Mouse (Mus musculus): ENCODE measurements around the gene Naglu. TPM values are rescaled to one million over a fixed set of nuclear protein-coding genes. Genes with fewer than 3 reads are reported as not detected.
A peak's percentile ranks its signal among the peaks of the same experiment; 100 is the strongest.

The Naglu gene
- total RNA-seq, 2 experiments from 2014 or later = 8.8 to 9.1 TPM

DNA sequence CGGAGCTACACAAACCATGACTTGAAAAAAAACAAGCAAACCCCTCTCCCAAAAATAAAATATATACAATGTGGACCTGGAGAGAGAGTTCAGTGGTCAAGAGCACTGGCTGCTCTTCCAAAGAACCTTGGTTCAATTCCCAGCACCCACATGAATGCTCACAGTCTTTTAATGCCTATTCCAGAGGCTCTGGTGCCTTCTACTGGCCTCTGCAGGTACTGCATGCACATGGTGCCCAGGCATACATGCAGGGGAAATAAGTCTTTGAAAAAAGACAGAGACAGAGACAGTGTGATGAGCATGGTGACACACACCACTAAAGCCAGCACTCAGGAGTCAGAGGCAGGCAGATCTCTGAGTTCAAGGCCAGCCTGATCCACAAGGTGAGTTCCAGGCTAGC, 15.8 kb upstream of the Naglu start:
- DNase-seq (ENCODE audit: low spot score in 2 of 2) = no peak
- intact Hi-C loops (cut with DNase I) = loop anchor here (5.0 kb wide), 1 partner anchor 42 kb away; no protein-coding TSS in a partner anchor

DNA sequence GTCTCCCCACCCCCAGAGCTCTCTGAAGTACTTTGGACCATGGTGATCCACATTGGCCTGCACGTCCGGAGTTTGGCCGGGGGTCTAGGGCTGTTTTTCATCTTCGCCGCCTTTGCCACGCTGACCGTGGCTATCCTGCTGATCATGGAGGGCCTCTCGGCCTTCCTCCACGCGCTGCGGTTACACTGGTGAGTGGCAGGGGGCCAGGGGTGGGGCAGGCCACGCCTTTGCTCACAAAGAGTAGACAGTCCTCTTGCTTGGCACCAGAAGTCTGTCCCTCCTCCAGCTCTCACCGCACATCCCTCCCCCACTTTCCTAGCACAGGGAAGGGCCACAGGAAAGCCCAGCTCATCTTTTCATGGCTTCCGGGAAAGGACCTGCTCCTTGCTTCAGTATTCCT, 14.4 kb upstream of the Naglu start:
- intact Hi-C loops (cut with DNase I) = no loop called here
- no peak for DNase-seq (ENCODE audit: low spot score in 2 of 2)

DNA sequence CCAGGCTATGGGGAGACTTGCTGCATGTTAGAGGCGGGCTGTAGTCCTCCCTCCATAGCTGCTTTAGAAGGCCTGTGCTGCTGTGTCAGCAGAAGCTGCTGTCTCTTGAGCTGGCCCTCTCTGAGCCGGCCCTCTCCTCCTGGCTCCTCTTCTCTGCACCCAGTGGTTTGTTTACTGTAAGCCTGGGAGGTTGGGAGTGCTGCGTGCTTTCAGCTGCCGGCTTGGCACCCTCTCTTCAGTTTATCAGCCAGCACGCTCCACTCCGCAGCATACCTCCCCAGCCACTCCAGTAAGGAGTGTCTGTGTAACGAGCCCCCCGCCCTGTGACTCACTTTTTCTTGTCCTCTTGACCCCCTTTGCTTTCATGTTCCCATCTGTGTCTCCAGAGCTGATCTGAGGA, 12.9 kb upstream of the Naglu start:
- intact Hi-C loops (cut with DNase I) = no loop called here
- DNase-seq (ENCODE audit: low spot score in 2 of 2) = no peak

DNA sequence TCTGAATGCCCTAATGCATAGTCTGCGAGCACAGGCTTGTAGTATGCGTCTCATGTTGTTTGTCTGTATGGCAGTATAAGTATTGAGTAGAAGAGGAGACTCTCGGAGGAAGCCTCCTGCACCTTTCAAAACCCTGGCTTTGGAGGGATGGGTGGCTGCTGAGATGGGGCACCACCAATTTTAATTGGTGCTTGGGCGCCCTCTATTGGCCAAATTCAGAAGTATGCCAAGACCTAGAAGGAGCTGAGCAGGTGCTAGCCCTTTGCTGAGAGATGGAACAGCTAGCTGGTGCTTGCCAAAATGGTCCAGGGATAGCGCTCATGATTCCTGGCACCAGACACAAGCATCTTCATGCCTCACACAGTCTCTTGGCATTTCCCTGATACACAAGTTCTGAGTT, 12.0 kb upstream of the Naglu start:
- intact Hi-C loops (cut with DNase I) = no loop called here
- peak; percentile 69 to 82 for DNase-seq (ENCODE audit: low spot score in 2 of 2)

DNA sequence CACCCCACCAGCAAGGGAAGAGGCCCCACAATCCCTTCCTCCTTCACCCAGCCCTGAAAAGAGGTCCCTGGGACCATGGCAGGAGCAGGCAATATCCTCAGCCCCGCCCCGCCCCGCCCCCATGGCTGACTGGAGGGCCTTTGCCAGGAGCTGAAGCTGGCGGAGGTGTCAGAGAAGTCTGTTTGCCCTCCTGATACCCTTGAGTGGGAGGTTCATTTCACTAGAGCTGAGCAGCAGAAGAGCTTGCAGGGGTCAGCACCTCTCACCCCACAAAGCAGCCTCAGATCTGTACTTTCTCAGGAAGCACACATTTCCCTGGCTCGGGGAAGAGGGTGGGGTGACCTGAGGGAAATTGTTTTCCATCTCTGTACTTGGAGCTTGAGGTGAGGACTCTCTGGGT, 11.1 kb upstream of the Naglu start:
- intact Hi-C loops (cut with DNase I) = no loop called here
- DNase-seq (ENCODE audit: low spot score in 2 of 2) = no peak

DNA sequence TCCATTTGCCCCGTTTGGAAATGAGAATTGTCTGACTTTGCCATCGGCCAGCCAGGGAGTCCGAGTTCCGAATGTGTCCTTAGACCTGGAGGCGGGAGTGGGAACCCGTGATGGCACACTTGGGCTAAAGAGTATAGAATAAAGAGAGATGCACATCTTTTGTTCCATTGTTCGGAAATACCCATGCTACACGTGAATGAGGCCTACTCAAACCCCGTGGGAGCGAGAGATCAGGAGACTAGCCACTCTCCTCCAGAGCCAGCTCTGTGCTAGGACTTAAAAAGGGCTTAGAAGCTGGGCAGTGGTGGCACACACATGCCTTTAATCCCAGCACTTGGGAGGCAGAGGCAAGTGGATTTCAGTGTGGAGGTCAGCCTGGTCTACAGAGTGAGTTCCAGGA, 10.3 kb upstream of the Naglu start:
- DNase-seq (ENCODE audit: low spot score in 2 of 2) = no peak
- intact Hi-C loops (cut with DNase I) = no loop called here

DNA sequence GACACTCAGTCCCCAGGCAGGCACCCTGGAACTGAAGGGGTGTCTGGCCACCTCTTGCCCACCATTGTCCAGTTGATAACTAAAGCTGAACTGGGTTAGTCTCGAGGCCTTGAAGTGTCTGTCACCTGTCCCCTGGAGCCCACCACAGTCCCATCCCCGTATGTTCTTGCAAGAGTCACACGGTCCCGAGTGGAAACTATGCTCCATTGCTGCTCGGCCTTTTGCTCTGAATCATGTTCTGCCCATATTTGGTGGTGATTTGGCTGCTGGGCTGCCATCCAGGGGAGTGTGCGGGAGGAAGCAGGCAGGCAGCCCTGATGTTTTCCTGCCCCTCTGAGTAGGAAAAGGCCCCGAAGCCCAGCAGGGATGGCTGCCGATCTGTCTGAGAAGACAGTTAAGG, 9.7 kb upstream of the Naglu start:
- intact Hi-C loops (cut with DNase I) = no loop called here
- DNase-seq (ENCODE audit: low spot score in 2 of 2) = peak; percentile 66 to 73

DNA sequence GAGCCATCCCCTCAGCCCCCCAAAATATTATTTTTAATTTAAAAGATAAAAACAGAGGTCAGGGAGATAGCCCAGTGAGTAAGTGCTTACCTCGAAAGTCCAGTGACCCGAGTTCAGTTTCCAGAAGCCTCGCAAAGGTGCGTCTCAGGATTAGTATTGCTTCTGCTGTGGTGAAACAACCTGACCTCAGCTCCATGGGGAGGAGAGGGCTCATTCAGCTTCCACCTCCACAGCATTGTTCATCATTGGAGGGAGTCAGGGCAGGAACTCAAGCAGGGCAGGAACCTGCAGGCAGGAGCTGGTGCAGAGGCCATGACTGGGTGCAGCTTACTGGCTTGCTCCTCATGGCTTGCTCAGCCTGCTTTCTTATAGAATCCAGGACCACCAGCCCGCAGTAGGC, 8.8 kb upstream of the Naglu start:
- intact Hi-C loops (cut with DNase I) = no loop called here
- DNase-seq (ENCODE audit: low spot score in 2 of 2) = no peak

DNA sequence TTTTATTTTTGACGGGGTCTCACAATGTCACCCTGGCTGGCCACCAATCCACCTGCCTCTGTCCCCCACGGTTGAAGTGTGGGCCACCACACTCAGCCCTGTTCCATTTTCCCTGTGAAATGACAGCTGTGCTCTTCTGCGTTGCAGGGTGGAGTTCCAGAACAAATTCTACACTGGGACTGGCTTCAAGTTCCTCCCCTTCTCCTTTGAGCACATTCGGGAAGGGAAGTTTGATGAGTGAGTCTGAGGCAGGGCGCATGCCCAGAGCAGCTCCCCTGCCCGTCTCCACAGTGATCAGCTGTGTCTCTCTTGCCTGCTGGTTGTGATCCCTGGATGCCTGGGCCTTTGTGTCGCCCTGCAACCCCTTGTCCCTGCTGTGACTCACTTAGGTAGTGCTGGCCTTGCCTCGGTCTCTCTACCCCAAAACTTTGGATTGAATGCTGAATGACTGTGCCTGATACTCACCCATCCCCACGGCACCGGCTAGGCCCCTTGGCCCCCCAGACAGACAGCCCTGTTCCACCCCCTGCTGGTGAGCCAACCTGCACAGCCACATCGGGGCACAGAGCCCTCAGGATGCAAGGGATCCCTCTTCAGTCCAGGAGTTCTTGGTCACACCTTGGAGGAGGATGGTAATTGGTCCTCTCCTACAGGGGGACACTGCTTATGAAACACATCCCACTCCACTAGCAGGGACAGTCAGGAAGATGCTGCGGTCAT, 7.5 kb upstream of the Naglu start:
- DNase-seq (ENCODE audit: low spot score in 2 of 2) = peak in 1 of 2 experiments; percentile 56
- intact Hi-C loops (cut with DNase I) = no loop called here

DNA sequence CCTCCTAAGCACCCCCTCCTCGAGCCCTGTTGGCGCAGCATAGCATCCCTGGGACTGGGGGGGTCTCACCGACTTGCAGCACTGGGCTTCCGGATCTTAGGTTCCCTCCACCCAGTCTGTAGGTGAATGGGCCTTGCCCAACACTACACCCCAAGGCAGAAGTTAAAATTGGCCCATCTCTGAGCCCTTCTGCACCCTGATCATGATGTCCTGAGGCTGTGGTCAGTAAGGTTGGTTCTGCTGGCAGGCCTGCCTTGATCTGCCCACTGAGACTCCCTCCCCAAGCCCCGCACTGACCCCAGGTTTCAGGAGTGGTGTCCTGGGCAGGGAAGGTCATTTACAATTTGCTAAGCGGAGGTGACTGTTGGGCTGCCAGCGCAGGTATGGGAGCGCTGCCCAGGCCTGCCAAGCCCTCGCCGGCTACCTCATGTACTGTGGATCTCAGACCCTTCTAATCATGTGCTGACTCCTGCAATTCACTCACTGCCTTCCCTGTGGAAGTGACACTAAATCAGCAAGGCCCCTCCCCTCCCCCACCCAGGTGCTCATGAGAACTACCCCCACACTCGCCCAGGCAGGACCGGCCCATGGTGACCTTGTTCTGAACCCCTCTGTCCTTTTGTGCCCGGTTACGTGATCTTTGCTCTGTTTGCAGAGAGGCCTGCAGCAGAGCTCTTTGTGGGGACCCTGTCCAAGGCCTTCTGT, 6.7 kb upstream of the Naglu start:
- DNase-seq (ENCODE audit: low spot score in 2 of 2) = no peak
- intact Hi-C loops (cut with DNase I) = no loop called here

DNA sequence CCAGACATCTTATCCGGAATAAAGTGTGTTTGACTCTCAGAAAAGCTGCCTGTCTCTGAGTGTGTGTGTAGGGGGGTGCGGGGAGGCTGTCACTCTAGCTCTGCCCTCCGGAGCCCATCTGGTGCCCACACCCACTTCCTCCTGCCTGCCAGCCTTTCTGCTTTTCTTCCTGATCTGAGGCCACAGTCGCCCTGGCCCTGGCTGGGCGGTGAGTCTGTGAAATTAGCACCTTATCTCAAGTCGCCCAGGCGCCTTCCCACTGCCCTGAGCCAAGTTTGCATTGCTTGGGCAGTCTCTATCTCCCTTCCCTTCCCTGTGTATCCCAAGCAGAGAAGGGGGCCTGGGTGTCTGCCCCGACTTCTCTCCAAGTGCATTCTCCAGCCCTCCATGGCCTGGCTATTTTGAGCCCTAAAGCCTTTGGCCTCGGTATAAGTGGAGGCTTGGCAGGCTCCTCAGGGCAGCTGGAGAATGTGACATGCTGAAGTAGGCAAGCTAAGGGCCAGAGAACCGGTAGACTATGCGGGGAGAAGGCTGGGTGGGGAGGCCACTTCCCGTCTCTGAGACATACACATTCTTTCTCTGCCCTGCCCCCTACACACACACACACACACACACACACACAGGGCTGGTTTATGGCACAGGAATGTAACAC, 6.0 kb upstream of the Naglu start:
- DNase-seq (ENCODE audit: low spot score in 2 of 2) = no peak
- intact Hi-C loops (cut with DNase I) = no loop called here

DNA sequence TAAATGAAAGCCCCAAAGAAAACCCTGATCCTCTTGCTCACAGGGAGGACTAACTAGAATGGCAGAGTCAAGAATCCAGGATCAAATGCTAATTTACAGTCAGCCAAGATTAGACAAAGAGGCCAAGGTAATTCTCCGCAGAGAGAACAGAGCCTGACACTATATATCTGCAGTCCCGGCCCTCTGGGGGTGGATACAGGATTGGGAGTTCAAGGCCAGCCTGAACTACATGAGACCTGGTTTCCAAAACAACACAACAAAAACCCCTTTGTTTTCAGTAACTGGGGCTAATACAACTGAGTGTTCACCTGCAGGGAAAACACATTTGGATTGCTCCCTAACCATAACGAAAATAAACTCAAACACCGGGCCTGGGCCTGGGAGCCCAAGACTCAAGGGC, 5.3 kb upstream of the Naglu start:
- no peak for DNase-seq (ENCODE audit: low spot score in 2 of 2)
- intact Hi-C loops (cut with DNase I) = no loop called here

DNA sequence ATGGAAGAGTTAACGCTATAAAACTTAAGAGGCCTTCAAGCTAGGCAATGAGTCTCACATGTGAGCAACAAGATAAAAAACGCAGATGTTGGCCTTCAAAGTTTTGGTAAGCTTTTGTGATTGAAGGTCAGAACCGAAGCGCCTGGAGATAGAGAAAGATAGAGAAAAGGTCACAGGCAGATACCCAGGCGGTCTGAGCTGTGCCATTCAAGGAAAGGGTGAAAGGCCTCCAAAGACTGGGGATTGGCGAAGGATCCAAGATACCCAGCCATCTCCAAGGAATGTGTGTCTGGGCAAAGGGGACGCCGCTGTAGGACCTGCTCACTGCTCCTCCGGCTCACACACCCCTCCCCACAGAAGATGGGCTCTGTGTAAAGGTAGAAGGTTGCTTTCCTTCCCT, 4.8 kb upstream of the Naglu start:
- intact Hi-C loops (cut with DNase I) = loop anchor here (5.0 kb wide), 1 partner anchor 178 kb away; no protein-coding TSS in a partner anchor

DNA sequence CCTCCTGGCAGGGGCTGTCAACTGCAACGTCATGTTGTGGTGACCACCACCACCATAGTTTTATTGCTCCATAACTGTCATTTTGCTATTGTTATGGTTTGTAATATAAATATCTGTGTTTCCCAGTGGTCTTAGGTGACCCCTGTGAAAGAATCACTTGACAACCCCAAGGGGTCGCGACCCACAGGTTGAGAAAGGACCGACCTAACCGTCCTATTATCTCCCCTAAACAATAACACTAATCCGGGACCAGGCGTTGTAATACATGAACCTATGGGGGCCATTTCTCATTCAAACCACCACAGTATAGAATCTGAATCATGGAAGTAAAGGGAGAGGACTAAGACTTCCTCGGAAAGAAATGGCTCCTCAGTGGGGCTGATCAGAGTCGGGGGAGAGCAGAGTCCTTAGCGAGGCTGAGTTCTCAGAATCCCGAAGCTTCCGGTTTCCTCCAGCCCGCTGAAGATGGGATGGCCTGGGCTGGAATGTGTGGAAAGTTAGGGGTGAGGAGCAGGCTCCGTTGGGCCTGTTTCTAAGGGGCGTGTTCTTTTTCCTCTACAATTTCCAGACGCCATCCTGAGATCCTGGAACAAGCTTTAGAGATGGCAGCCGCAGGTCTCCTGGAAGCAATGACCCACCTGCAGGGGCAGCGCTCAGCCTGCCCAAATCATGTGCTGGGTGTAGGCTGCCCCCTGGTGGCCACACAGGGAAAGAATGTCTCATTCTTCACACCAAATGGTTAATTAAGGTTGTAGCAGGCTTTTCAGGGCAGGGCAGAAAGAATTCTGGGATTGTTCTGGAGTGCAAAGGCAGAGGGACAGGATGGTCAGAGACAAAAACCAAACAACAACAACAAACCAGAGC, 3.0 kb upstream of the Naglu start:
- peak; percentile 63 to 80 for DNase-seq (ENCODE audit: low spot score in 2 of 2)
- intact Hi-C loops (cut with DNase I) = loop anchor here (2.0 to 5.0 kb wide), 2 partner anchors 84 to 179 kb away; no protein-coding TSS in a partner anchor

More for the DNA sequence above, 4.8 kb upstream of the Naglu start:
- DNase-seq (ENCODE audit: low spot score in 2 of 2) = no peak

DNA sequence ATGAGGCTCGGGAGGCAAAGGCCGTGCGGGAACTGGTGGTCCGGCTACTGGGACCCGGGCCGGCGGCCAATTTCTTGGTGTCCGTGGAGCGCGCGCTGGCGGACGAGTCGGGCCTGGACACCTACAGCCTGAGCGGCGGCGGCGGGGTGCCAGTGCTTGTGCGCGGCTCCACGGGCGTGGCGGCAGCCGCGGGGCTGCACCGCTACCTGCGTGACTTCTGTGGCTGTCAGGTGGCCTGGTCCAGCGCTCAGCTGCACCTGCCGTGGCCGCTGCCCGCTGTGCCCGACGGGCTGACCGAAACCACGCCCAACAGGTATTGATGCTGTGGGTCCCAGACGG, 346 bp downstream of the Naglu start:
- DNase-seq (ENCODE audit: low spot score in 2 of 2) = no peak
- intact Hi-C loops (cut with DNase I) = no loop called here

DNA sequence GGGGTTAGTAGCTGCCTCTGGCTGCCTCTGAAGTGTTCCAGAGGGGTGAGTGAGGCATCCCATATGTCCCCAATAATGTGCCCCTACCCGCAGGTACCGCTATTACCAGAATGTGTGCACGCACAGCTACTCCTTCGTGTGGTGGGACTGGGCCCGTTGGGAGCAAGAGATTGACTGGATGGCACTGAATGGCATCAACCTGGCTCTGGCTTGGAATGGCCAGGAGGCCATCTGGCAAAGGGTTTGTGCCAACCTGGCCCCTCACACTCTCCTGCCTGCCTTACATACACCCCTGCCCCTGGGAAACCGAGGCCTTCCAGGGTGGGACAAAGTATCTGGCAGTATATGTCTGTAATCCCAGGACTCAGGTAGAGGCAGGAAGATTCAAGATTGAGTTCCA, 1.2 kb downstream of the Naglu start:
- no peak for DNase-seq (ENCODE audit: low spot score in 2 of 2)
- intact Hi-C loops (cut with DNase I) = no loop called here

DNA sequence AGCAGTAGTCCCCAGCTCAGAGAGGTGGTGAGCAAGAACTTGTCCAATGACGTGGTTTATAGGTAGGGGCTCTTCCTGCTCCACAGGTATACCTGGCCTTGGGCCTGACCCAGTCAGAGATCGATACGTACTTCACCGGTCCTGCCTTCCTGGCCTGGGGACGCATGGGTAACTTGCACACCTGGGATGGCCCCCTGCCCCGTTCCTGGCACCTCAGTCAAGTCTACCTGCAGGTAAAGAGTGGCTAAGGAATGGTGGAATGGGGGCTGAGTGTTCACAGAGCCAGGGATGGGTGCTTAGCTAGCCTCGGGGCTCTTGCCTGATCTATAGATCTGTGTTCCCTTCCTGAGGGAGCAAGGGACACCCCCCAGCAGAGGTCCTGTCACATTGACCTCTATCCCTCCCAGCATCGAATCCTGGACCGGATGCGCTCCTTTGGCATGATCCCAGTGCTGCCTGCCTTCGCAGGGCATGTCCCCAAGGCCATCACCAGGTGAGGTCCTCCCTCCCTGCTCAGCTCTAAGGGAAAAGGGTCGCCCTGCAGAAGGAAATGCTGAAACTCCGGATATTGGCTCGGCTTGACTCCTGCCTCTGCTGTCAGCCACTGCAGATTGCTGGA, 2.1 kb downstream of the Naglu start:
- intact Hi-C loops (cut with DNase I) = no loop called here
- DNase-seq (ENCODE audit: low spot score in 2 of 2) = no peak

DNA sequence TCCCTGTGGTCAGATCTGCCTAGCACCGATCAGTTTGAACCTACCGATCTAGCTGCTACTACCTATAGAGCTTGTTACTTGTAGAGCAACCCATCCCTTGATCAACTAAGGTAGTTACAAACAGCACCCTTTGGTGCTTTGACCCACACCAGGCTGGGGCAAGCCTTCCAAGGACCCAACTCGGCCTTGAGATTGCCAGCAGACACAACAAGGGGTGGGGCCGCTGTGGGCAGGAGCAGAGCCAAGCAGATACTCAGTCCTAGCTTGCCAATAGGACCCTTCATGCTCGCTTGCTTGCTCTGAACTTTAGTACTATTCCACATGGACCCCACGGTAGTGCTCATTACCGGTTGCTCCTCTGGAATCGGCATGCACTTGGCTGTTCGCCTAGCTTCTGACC, 8.3 kb downstream of the Naglu start, which contains the start of gene Hsd17b1:
TSS of gene Hsd17b1 (plus strand) at position 291 of the 400 bp plus-strand sequence.
- intact Hi-C loops (cut with DNase I) = no loop called here
- DNase-seq (ENCODE audit: low spot score in 2 of 2) = no peak

DNA sequence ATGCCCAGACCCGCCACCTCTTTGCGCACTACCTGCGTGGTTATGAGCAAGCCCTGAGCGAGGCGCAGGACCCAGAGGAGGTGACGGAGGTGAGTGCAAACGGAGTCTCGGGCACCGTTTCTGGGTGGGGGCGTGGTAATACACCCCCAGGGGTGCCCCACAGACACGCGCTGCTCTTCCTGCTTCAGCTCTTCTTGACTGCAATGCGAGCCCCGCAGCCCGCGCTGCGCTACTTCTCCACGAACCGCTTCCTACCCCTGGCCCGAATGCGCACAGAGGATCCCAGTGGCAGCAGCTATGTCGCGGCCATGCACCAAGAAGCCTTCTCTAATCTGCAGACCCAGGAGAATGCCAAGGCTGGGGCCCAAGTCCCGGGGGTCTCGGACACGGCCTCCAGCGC, 9.9 kb downstream of the Naglu start:
- no peak for DNase-seq (ENCODE audit: low spot score in 2 of 2)
- intact Hi-C loops (cut with DNase I) = no loop called here

DNA sequence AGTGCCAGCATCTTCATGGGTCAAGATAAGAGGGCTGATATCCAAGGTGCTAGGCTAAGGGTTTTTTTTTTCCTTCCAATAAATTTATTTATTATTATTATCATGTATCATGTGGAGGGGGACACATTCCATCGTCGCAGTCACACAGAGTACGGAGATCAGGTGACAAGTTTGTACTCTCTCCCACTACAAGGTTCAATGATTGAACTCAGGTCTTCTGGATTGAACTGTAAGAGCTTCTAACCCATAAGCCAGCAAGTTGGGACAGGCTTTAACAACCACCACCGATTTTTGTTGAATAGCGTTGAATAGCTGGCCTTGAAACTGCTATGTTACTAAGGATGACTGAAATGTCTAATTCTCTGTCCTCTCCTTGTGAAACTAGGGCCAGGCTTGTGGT, 10.6 kb downstream of the Naglu start:
- no peak for DNase-seq (ENCODE audit: low spot score in 2 of 2)
- intact Hi-C loops (cut with DNase I) = no loop called here
